Comparison of ENCODE assay signal across 9 mouse cellular contexts in the genomic region with DNA sequence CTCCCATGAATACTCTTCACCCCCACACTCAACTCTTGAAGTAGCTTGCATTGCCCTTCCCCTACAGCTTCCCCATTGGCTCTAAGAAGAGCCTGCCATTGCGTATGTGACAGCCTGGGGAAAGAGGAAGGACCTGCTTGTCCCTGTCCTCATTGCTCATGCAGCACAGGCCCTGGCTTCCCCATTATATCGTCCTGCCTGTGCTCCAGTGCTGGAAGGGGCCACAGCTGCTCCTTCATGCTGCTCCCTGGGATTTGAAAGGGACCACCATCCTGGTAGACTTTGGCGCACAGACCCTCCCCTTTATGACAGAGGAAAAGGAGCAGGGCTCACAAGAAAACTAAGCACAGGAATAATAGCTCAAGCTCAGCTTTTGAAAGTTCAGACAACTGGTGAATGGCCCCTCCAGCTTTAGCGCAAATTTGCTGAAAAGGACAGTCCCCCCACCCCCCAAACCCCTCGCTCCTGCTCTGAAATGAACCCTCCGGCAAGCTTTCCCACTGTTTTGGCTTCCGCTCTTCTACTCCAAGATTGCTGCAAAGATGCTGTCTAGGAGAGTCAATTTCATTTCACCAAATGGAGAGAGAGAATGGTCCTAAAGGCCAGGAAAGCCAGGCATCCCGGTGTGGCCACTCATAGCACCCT. TPM values are rescaled to one million over a fixed set of nuclear protein-coding genes. Genes with fewer than 3 reads are reported as not detected.
DNase-seq lines count a peak whose midpoint lies in the region; ATAC-seq and TF ChIP-seq lines count a peak whose summit lies in the region.
"Had no signal": no experiment of that assay in that cellular context is flagged by ENCODE, and none has a peak within 500 bp of the region (broad histone marks: within the 10 kb centered on the region; RNA-seq: fewer than 3 reads in every experiment).

No protein-coding gene starts in this region.

- no peak overlapping the region for H3K4me3 ChIP-seq in CH12.LX (replicated peaks in 1 of 3; ENCODE audit: low read depth in 2 of 3, low read length in 2 of 3, poor library complexity in 1 of 3)
- H3K4me3 ChIP-seq in hindbrain, embryonic 11.5 days (ENCODE audit: low read depth, low read length) = no peak overlapping the region
- no peak overlapping the region for H3K4me3 ChIP-seq in midbrain, embryonic 15.5 days

- TF ChIP-seq CTCF in CH12.LX (conservative IDR thresholded peaks at IDR 0.05 in 1 of 2, IDR thresholded peaks at IDR 0.05 in 1 of 2; ENCODE audit: low read depth in 2 of 2, low read length in 2 of 2) = no peak

- H3K4me2 ChIP-seq in CH12.LX (ENCODE audit: insufficient read depth, low read depth, poor library complexity, severe bottlenecking) = no peak overlapping the region
- 0 out of 2 replicates have a peak overlapping the region, but pooled peaks have one; percentile 3 for H3K4me2 ChIP-seq in hindbrain, embryonic 11.5 days (replicated peaks; ENCODE audit: low read depth, low read length)
- peak overlapping the region; percentile 17 for H3K4me2 ChIP-seq in midbrain, embryonic 15.5 days

- peaks cover 0 to 10% of the 10 kb centered on the region in 2 experiments; a peak in 2 of 4 replicates for H3K4me1 ChIP-seq in CH12.LX (ENCODE audit: control insufficient read depth in 1 of 2, insufficient read depth in 2 of 2)
- H3K4me1 ChIP-seq in hindbrain, embryonic 11.5 days (replicated peaks; ENCODE audit: control insufficient read depth, insufficient read depth, low read length) = peaks cover 9% of the 10 kb centered on the region
- H3K4me1 ChIP-seq in midbrain, embryonic 15.5 days = peaks cover 28% of the 10 kb centered on the region

- dilution Hi-C loops in CH12.LX (cut with MboI; ENCODE audit: extremely low pct_ligation_motif_present, extremely low pct_unique_long_range_greater_than_20kb, low sequenced_read_pairs) = no loop called here

- no peaks in the 10 kb centered on the region for H3K36me3 ChIP-seq in CH12.LX (replicated peaks in 1 of 2; ENCODE audit: control insufficient read depth in 1 of 2, insufficient read depth in 1 of 2, low read length in 1 of 2)
- H3K36me3 ChIP-seq in hindbrain, embryonic 11.5 days (ENCODE audit: control insufficient read depth, insufficient read depth, low read length) = no peaks in the 10 kb centered on the region
- H3K36me3 ChIP-seq in midbrain, embryonic 15.5 days (replicated peaks) = no peaks in the 10 kb centered on the region

- 31% methylated on average over 8 of the region's 8 CpGs for WGBS in hindbrain, embryonic 11.5 days
- WGBS in midbrain, embryonic 15.5 days = 12% methylated on average over 8 of the region's 8 CpGs

- no peak overlapping the region for H3K9ac ChIP-seq in CH12.LX (ENCODE audit: insufficient read depth, low read depth)
- 0 out of 2 replicates have a peak overlapping the region, but pooled peaks have one; percentile 4 for H3K9ac ChIP-seq in hindbrain, embryonic 11.5 days (ENCODE audit: low read depth, low read length)
- no peak overlapping the region for H3K9ac ChIP-seq in midbrain, embryonic 15.5 days

- no peak for TF ChIP-seq POLR2A in CH12.LX (IDR thresholded peaks at IDR 0.05; ENCODE audit: low read depth, low read length)

- TF ChIP-seq EP300 in CH12.LX (IDR thresholded peaks at IDR 0.05; ENCODE audit: low read length) = no peak

- no peaks in the 10 kb centered on the region for H3K27me3 ChIP-seq in CH12.LX (replicated peaks)
- H3K27me3 ChIP-seq in hindbrain, embryonic 11.5 days (ENCODE audit: control insufficient read depth, insufficient read depth, low read length) = no peaks in the 10 kb centered on the region
- no peaks in the 10 kb centered on the region for H3K27me3 ChIP-seq in midbrain, embryonic 15.5 days (replicated peaks)

- H3K27ac ChIP-seq in CH12.LX (ENCODE audit: insufficient read depth, low read depth) = no peak overlapping the region
- peak overlapping the region; percentile 76 for H3K27ac ChIP-seq in hindbrain, embryonic 11.5 days (ENCODE audit: low read depth, low read length)
- peak overlapping the region; percentile 53 for H3K27ac ChIP-seq in midbrain, embryonic 15.5 days

- ATAC-seq in common myeloid progenitor, adult 5-6 weeks (replicated peaks; ENCODE audit: low read depth, poor library complexity, severe bottlenecking) = peak; percentile 96
- ATAC-seq in hindbrain, embryonic 11.5 days (ENCODE audit: low FRiP score) = peak; percentile 92
- peak; percentile 80 for ATAC-seq in midbrain, embryonic 15.5 days (replicated peaks)

- no peaks in the 10 kb centered on the region for H3K79me2 ChIP-seq in CH12.LX (replicated peaks; ENCODE audit: control insufficient read depth, extremely low read depth, insufficient read depth, poor library complexity, severe bottlenecking)

- peak; percentile 30 for DNase-seq in CH12.LX (ENCODE audit: extremely low read depth)
- peak; percentile 60 for DNase-seq in hindbrain, embryonic 11.5 days (ENCODE audit: low spot score)
- DNase-seq in cerebellum, adult 8-10 months = no peak
- no peak for DNase-seq in left cerebral cortex, postnatal 36 days (ENCODE audit: low spot score in 2 of 2)
- no peak for DNase-seq in heart, postnatal 14 days
- DNase-seq: adrenal gland, postnatal 25 days; layer of hippocampus, adult 9-11 months had no signal

- H3K9me3 ChIP-seq in CH12.LX (replicated peaks; ENCODE audit: low read length) = no peaks in the 10 kb centered on the region
- H3K9me3 ChIP-seq in hindbrain, embryonic 11.5 days (ENCODE audit: control insufficient read depth, low read length) = no peaks in the 10 kb centered on the region
- no peaks in the 10 kb centered on the region for H3K9me3 ChIP-seq in midbrain, embryonic 15.5 days

- intact Hi-C loops in left cerebral cortex, postnatal 36 days (cut with DNase I) = no loop called here
- intact Hi-C loops in heart, postnatal 14 days (cut with DNase I) = no loop called here

- in situ Hi-C loops in CH12.LX (cut with MboI; ENCODE audit: low pct_ligation_motif_present, low pct_unique_long_range_greater_than_20kb, low sequenced_read_pairs) = no loop called here

- no peak for TF ChIP-seq RAD21 in CH12.LX (IDR thresholded peaks at IDR 0.05; ENCODE audit: low read depth, low read length)

TF ChIP-seq in CH12.LX, 34 proteins besides CTCF, POLR2A, EP300 and RAD21:
- TF ChIP-seq NRF1 (IDR thresholded peaks at IDR 0.05; ENCODE audit: low read depth, low read length) (no peak), GABPA (IDR thresholded peaks at IDR 0.05; ENCODE audit: insufficient replicate concordance, low read depth, low read length) (no peak), JUND (conservative IDR thresholded peaks at IDR 0.05; ENCODE audit: low read depth, low read length) (no peak), USF2 (conservative IDR thresholded peaks at IDR 0.05; ENCODE audit: low read depth, low read length) (no peak), NELFE (IDR thresholded peaks at IDR 0.05; ENCODE audit: low read depth, low read length) (no peak), UBTF (IDR thresholded peaks at IDR 0.05; ENCODE audit: low read depth, low read length) (no peak), ETS1 (conservative IDR thresholded peaks at IDR 0.05; ENCODE audit: low read depth, low read length) (no peak), KAT2A (IDR thresholded peaks at IDR 0.05; ENCODE audit: insufficient replicate concordance, low read length) (no peak), CHD2 (IDR thresholded peaks at IDR 0.05; ENCODE audit: low read length) (no peak), USF1 (IDR thresholded peaks at IDR 0.05; ENCODE audit: low read depth, low read length) (no peak), SMC3 (IDR thresholded peaks at IDR 0.05; ENCODE audit: low read depth, low read length) (no peak), HCFC1 (IDR thresholded peaks at IDR 0.05; ENCODE audit: low read depth, low read length) (no peak)
TF ChIP-seq in CH12.LX: peak in this region for 0.

RNA-seq across cellular contexts. Expression of a gene that starts 22.7 kb away (rescaled TPM):
- total RNA-seq in CH12.LX (2012; rRNA removed) (0.08 TPM in 2 replicates), CH12.LX (2014; rRNA removed) (0.11 and 0.14 TPM in 2 replicates)
- polyA plus RNA-seq in CH12.LX (2012; ENCODE audit: insufficient read length, low read depth) = 0.07 and 0.14 TPM in 2 replicates
- 185 and 209 TPM in 2 replicates for total RNA-seq in common myeloid progenitor, adult 5-6 weeks (2017)
- polyA plus RNA-seq in hindbrain, embryonic 11.5 days (2014; fragmentation: Nextera tagmentation; extraction: Ambion mirVana) = 17.7 and 20.7 TPM in 2 replicates
- polyA plus RNA-seq in midbrain, embryonic 15.5 days (2015; fragmentation: Nextera tagmentation; extraction: Ambion mirVana) = 3.4 and 3.8 TPM in 2 replicates
- 10 to 100 TPM; 12.2 to 21.9 TPM for total RNA-seq in left cerebral cortex, postnatal 36 days (2021)
- total RNA-seq in heart, postnatal 14 days (2021) = 1 to 10 TPM; 3.1 to 3.3 TPM

Comparison
In these comparisons a context has a peak if more than half of its experiments do, and no peak if none do; other contexts are left out.
1. DNase-seq: peak in CH12.LX (single experiment) and hindbrain, embryonic 11.5 days (single experiment); none in cerebellum, adult 8-10 months (single experiment), left cerebral cortex, postnatal 36 days (0 of 2) and heart, postnatal 14 days (0 of 2).
2. Peak in every context shown above with its lines, with median percentiles within 50 percentile points of each other: ATAC-seq.